Mouse (Mus musculus): Measurements from ENCODE around the gene Lrrc32.

Lrrc32 gene

GRCm38 (mm10) chr7:98510961-98511958 is 22.2 kb downstream of the Lrrc32 start:
- no peak for DNase-seq (ENCODE audit: low spot score)

GRCm38 (mm10) chr7:98513251-98513650 is 24.2 kb downstream of the Lrrc32 start:
- no peak for DNase-seq (ENCODE audit: low spot score)

GRCm38 (mm10) chr7:98522576-98522975 is 33.5 kb downstream of the Lrrc32 start:
- peak; percentile 33 for DNase-seq (ENCODE audit: low spot score)

- no peak for DNase-seq (ENCODE audit: low spot score)
Measured at GRCm38 (mm10) chr7:98523070-98523812, 34.2 kb downstream of the Lrrc32 start.

GRCm38 (mm10) chr7:98523813-98524361 is 34.8 kb downstream of the Lrrc32 start:
- DNase-seq (ENCODE audit: low spot score), result no peak

- DNase-seq (ENCODE audit: low spot score), result no peak
Measured at GRCm38 (mm10) chr7:98524401-98524800, 35.3 kb downstream of the Lrrc32 start.

- peak; percentile 39 for DNase-seq (ENCODE audit: low spot score)
Measured at GRCm38 (mm10) chr7:98524869-98525699, 36.0 kb downstream of the Lrrc32 start.

- no peak for DNase-seq (ENCODE audit: low spot score)
Measured at GRCm38 (mm10) chr7:98527085-98527484, 38.0 kb downstream of the Lrrc32 start.

- no peak for DNase-seq (ENCODE audit: low spot score)
Measured at GRCm38 (mm10) chr7:98531612-98532011, 42.5 kb downstream of the Lrrc32 start.

GRCm38 (mm10) chr7:98532981-98533380 is 43.9 kb downstream of the Lrrc32 start:
- no peak for DNase-seq (ENCODE audit: low spot score)

GRCm38 (mm10) chr7:98534432-98534855 is 45.4 kb downstream of the Lrrc32 start:
- DNase-seq (ENCODE audit: low spot score), result no peak

- DNase-seq (ENCODE audit: low spot score), result no peak
Measured at GRCm38 (mm10) chr7:98535191-98535590, 46.1 kb downstream of the Lrrc32 start.

GRCm38 (mm10) chr7:98535882-98536281 is 46.8 kb downstream of the Lrrc32 start:
- DNase-seq (ENCODE audit: low spot score), result no peak

GRCm38 (mm10) chr7:98537210-98537966 is 48.3 kb downstream of the Lrrc32 start:
- DNase-seq (ENCODE audit: low spot score), result no peak

- no peak for DNase-seq (ENCODE audit: low spot score)
Measured at GRCm38 (mm10) chr7:98537967-98538573, 49.0 kb downstream of the Lrrc32 start.

- no peak for DNase-seq (ENCODE audit: low spot score)
Measured at GRCm38 (mm10) chr7:98540879-98541278, 51.8 kb downstream of the Lrrc32 start.

GRCm38 (mm10) chr7:98541564-98541963 is 52.5 kb downstream of the Lrrc32 start:
- no peak for DNase-seq (ENCODE audit: low spot score)

GRCm38 (mm10) chr7:98542267-98542666 is 53.2 kb downstream of the Lrrc32 start:
- no peak for DNase-seq (ENCODE audit: low spot score)

- DNase-seq (ENCODE audit: low spot score), result no peak
Measured at GRCm38 (mm10) chr7:98542731-98543142, 53.7 kb downstream of the Lrrc32 start.

- DNase-seq (ENCODE audit: low spot score), result no peak
Measured at GRCm38 (mm10) chr7:98543853-98544370, 54.8 kb downstream of the Lrrc32 start.
